Mouse (Mus musculus): ENCODE results near the gene Ltv1.
"Not testable (repeated sequence)": the region's sequence is repeated elsewhere in the genome, so short reads cannot be mapped to it uniquely, and the experiment has no call there.

The Ltv1 gene

GRCm38 (mm10) chr10:13192731-13193351 is at the start of gene Ltv1:
Gene Ltv1 (minus strand): TSS chr10:13193168.
- DNase-seq = peak; percentile 96 to 97

GRCm38 (mm10) chr10:13240431-13240830 is 47.5 kb upstream of the Ltv1 start:
- no peak for DNase-seq

- no peak for DNase-seq
Measured at GRCm38 (mm10) chr10:13238188-13238587, 45.2 kb upstream of the Ltv1 start.

DNA sequence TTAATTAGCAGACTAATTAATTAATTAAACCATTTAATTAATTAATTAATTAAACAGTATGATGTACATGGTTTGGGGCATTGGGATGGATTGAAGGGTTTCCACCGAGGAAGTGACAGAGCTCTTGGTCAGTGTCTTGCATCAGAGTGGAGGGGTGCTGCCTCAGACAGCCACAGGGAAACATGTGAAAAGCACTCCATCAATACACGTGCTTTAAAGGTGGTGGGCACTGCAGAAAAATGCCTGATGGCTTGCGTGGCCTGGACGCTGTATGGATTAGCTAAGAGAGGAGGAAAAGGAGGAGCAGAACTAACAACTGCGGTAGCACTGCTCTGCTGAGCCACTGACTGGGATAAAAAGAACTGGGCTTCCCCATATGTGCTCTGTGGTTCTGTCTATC is 43.9 kb upstream of the Ltv1 start:
- no peak for DNase-seq

GRCm38 (mm10) chr10:13234503-13234902 is 41.5 kb upstream of the Ltv1 start:
- no peak for DNase-seq

DNA sequence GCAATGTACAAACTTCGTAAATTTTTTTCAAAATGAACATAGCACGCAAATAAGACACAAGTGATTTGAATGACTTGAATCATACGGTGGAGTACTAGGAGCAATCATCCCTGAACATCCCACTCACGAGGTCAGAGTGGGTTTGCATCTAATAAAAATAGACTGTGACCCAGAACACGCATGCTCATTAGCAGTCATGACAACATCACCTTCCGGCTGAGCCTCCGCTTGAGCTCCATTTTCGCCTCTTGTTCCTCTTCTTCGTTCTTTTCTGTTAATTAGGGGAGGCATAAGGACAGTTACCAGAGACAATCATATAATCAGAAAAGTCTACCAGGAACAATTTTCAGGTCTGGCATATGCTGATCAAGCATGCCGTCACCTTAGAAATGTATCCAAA is 41.0 kb upstream of the Ltv1 start:
- no peak for DNase-seq

DNA sequence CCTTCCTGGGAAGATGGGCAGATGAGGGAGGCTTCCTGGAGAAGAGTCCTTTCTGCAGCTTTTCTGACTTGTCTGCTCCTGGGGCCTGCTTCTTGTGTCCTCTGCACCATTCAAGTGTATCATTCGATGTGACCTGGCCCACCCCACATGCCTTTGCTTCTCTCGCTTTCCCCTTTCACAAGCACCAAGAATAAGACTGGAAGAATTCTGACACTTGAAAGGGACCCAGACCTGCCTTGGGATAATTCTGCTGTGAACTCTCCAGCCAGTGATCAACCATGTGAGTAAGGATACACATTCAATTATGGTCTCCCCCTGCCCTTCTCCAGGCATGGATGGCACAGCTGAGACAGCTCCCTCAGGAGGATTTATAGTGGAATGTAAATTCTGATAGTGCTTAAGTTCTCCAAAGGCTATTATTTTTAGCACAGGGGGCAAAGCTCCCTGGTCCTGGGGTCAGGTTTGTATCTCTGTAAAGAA is 40.2 kb upstream of the Ltv1 start:
- DNase-seq = no peak

- no peak for DNase-seq
Measured at GRCm38 (mm10) chr10:13232443-13233142, 39.6 kb upstream of the Ltv1 start.

GRCm38 (mm10) chr10:13230716-13231115 is 37.7 kb upstream of the Ltv1 start:
- no peak for DNase-seq

GRCm38 (mm10) chr10:13225377-13226063 is 32.6 kb upstream of the Ltv1 start:
- no peak for DNase-seq

GRCm38 (mm10) chr10:13222135-13222534 is 29.2 kb upstream of the Ltv1 start:
- no peak for DNase-seq

DNA sequence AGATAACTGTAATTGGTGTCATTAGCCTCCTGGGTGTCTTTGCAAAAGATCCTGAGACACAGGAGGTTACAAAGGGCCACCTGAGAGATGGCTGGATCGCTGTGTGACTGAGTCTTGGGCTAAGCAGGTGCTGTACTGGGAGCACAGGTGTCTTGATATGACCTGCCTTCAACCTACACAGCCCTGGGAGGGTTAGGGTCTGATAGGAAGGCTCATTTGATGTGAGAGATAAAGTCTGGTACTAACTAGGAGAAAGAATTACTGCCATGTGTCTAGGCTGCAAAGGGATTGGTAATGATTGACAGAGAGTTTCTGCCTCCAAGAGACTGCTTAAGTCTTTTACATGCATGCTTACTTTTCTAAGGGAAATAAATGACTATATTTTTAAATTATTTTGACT is 27.1 kb upstream of the Ltv1 start:
- DNase-seq = no peak

DNA sequence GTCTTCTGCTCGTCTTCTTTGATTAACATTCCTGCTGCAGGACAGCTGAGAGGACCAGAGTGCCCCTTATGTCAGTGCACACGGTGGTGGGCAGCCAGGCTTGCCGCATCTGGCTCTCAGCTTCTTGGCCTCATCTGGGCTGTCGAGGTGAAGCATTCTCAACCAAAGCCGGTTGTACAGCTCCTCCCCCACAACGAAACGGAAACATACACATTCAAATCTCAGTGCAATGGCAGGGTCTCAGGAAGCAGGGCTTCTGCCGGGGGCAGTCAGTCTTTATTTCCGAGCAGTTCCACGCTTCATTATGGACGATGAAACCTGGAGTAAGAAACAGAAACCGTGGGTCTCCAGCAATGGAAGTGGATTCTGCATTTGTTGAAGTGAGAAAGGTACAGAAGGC is 21.0 kb upstream of the Ltv1 start:
- DNase-seq = no peak

- no peak for DNase-seq
Measured at GRCm38 (mm10) chr10:13212829-13213228, 19.9 kb upstream of the Ltv1 start.

GRCm38 (mm10) chr10:13212326-13212725 is 19.4 kb upstream of the Ltv1 start:
- no peak for DNase-seq

DNA sequence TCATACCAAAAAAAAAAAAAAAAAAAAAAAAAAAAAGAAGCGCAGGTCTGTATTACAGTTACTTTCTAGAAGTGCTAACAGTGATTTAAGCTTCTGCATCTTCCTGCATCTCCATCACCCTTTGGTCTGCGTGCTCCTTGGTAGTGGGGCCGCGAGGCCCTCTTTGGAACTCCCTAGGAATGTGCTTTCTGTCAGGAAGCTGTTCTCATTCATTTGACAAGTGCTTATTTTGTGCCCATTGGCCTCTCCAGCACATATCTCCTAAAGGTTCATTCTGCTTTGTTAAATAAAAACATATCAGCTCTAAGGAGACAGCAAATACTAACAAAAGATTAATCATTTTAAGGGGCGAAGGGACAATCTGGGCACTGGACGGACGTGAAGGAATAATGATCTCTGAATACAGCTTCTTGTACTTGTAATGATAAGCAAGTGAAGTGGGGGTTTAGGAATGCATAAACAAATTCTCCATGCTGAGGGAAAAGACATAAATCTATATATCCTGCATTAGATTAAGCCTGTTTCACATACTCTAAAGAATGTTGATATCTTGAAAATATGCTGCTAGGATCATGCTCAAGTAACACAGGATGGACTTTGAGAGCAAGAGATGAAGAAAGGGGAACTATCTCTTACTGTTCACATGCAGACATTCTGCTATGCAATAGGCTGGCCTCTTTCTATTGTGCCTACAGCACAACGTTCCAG is 17.1 kb upstream of the Ltv1 start:
- DNase-seq = no peak

GRCm38 (mm10) chr10:13209506-13209905 is 16.5 kb upstream of the Ltv1 start:
- no peak for DNase-seq

- DNase-seq = no peak
Measured at GRCm38 (mm10) chr10:13209061-13209460, 16.1 kb upstream of the Ltv1 start.

GRCm38 (mm10) chr10:13201741-13202293 is 8.8 kb upstream of the Ltv1 start:
- no peak for DNase-seq

GRCm38 (mm10) chr10:13200862-13201261 is 7.9 kb upstream of the Ltv1 start:
- DNase-seq = no peak

GRCm38 (mm10) chr10:13199234-13199633 is 6.3 kb upstream of the Ltv1 start:
- no peak for DNase-seq

GRCm38 (mm10) chr10:13196872-13197507 is 4.0 kb upstream of the Ltv1 start:
- DNase-seq = no peak

DNA sequence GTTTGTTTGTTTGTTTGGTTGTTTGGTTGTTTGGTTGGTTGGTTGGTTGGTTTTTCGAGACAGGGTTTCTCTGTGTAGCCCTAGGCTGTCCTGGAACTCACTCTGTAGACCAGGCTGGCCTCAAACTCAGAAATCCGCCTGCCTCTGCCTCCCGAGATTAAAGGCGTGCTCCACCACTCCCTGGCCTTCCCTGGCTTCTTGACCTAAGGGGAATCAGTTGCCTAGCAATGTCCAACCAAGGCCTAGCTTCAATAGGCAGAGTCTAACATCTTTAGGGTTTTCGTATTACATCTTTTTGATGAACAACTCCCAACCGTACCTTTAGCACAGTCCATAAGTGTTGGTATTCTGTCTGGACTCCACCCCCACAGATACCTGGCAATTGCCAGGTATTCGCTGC is 528 bp upstream of the Ltv1 start:
- DNase-seq = not testable (repeated sequence)

Measured in kidney, adult 8-10 months (tissue).